Mouse (Mus musculus): ENCODE data around the gene Glrx3.

The Glrx3 gene

DNA sequence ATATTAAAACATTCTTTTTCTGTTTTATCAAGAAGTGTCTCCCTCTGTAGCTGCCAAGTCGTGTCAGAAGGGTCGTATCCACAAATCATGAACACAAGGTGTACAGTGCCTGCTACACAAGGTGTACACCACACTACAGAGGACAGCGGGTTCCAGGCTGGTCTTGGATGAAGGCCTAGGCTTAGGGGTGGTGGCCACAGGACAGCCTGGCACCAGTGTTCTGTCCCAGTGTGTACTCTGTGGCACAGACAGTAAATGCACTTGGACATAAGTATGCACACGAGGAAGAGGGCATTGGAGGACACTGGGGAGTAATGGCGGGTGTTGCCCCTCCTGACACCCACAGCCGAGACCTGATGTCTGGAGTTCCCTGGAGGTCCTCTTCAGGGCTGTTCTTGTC lies 34.7 kb downstream of the Glrx3 start:
- DNase-seq: peak; percentile 77

DNA sequence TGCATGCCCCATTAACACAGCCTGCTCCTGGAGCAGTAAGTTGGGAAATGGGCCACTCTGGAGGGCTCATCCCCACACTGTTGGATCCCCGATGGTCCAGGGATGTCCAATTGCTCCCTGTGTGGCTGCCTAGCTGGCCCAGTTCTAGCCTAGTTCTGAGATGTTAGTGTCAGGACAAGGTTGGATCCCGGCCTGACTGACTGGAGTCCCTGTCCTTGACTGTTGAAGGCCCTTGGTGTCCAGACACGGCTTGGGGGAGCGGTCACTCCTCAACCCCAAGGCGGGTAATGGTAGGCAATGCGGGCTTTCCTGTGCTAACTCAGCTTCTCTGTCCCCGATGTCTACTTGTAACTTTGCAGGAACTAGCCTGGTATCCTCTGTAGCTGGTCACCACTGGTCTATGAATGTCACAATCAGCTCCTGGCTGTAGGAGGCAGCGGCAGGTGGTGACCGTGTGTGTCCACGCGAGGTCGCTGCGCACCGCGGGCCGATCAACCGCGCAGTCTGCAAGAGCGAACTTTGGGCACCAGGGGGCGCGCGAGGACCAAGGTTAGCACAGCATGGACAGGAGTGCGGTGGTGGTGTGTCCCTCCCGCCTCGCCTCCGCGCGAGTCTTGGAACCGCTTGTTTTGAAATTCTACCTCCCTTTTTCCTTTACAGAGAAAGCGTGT lies 40.7 kb downstream of the Glrx3 start:
- DNase-seq: peak; percentile 97

DNA sequence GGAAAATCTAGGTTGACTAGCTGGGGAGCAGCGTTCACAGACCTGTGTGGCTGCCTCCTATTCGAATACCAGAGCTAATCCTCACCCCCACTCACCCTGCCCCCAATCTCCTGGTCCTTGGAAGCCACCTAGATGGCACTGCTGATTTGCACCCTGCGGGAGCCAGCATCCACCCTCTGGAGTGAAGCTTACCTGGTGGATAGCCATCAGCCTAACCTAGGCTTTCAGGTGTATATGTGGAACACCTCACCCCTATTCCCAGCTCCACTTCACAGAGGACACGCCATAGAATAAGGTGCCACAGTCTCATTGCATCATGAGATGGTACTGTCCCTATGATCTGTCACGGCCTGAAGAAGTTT lies 41.2 kb downstream of the Glrx3 start:
- no peak for DNase-seq

DNA sequence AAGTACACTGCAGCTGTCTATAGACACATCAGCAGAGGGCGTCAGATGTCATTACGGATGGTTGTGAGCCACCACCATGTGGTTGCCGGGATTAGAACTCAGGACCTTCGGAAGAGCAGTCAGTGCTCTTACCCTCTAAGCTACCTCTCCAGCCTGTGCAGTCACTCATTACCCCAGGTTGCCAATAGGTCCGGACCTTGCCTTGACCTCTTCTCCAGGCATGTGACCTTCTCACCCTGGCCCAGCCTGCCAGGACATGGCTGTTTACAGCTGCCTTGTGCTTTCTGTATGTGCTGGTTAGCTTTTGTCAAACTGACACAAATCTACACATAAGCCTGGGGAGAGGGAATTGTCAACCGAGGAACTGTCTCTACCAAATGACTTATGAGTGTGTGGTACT lies 43.4 kb downstream of the Glrx3 start:
- peak; percentile 66 for DNase-seq

DNA sequence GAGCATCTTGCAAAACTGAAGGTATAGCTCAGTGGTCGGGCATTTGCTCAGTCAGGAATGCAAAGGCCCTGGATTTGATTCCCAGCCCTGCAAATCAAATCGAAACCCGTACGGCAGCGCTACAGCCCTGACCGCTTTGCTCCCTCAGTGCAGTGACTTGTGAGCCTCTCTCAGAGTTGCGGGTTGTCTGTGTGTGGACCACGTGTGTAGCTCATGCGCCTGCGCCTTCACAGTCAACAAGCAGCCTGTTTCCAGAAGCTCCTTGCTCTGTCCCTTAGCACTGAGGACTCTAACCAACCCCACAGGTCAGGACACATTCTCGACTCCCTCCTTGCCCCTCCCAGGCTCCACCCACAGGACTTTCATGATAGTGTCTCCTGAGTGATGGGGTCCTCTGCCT lies 46.6 kb downstream of the Glrx3 start:
- no peak for DNase-seq

DNA sequence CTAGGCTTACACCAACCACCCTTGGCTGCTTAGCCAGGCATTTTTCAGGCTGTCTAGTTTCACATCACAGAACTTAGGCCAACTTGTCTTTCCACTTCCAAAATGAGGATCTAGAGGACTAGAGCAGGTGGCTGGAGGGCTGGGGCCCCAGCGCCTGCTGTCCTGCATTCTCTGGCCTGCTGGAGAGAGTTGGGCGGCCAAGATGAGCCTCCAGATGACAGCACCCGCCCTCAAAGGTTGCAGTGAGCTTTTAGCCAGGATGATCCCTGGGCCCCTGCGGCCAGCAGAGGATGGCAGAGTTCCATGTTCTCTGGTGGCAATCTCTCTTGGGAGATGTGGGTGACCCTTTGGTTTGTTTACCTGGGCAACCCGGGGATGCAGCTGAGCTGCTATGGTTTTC lies 51.0 kb downstream of the Glrx3 start:
- DNase-seq: no peak

DNA sequence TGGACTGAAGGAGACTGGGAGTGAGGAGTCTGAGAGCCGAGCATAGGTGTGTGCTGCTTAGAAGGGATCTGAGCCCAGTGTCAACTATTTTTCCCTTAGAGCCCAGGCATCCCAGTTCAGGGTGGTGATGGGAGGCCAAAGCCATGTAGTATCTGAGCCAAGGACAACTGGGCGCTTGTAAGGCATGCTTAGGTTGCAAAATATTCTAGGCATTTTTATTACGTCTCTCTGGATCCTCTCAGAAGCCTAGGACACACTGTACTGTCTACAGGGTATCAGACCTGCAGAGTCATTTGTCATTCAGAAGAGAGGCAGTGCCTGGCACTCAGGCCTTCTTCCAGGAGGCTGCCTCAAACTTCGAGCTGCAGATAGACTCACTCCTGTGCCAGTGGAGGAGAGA lies 53.3 kb downstream of the Glrx3 start:
- DNase-seq: no peak

DNA sequence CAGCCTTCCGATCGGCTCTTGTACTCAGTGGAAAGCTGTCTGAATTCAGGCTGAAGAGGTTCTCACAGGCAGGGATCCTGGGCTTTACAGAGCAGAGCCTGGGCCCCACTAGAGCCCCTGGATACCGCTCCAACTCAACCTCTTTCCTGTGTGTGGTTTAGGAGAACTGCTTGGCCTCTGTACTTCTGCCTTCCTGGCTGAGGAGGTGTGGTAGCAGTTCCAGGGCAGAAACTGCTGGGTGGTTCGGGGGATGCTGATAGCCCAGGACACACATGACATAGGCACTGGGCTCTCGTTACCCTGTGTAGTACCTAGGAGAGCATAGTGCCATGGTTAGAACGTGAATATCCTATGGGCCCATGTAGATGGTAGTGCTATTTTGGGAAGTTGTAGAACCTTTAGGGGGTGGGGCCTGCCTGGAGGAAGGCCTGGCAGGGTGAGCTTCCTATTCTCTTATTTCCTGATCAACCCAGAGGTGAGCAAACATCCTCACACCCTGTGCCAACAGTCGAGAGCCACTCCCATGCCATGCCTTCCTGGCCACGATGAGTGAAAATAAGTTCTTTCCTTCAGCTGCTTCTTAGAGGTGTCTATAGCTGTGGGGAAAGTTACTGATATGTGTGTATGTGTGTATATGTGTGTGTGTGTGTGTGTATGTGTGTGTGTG lies 55.0 kb downstream of the Glrx3 start:
- no peak for DNase-seq

DNA sequence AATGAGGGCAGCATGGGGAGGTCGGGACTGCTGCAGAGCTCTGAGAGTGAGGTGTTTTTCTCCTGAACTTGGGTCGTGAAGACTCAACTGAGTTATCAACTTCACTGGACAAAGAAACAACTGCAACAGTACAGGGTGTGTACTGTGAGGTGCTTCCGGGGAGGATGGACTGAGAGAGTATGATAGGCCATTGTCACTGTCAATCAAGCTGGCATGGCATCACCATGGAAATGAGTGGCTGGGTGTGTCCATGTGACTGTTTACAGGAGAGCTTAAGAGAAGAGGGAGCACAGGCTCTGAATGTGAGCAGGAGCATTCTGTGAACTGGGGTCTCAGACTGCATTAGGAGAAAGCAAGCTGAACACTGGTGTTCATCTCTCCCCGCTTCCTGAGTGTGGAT lies 61.3 kb downstream of the Glrx3 start:
- no peak for DNase-seq

DNA sequence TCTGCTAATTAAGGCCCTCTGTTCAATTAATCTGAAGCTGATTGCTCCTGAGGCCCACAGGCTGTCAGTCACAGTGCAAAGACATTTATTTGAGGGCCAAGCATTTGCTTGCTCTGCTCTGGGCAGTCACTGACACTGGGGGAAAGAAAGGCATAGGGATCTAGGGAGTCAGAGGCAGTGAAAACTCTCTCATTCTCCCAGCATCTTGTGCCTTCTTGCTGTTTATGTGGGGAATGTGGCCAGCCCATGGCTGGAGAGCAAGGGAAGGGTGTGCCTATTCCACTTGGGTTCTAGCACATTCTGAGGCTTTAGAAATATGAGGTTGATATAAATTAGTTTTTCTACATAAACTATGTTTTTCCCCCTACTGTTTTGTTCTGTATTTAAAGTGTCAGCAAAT lies 80.2 kb downstream of the Glrx3 start:
- peak; percentile 80 for DNase-seq

DNA sequence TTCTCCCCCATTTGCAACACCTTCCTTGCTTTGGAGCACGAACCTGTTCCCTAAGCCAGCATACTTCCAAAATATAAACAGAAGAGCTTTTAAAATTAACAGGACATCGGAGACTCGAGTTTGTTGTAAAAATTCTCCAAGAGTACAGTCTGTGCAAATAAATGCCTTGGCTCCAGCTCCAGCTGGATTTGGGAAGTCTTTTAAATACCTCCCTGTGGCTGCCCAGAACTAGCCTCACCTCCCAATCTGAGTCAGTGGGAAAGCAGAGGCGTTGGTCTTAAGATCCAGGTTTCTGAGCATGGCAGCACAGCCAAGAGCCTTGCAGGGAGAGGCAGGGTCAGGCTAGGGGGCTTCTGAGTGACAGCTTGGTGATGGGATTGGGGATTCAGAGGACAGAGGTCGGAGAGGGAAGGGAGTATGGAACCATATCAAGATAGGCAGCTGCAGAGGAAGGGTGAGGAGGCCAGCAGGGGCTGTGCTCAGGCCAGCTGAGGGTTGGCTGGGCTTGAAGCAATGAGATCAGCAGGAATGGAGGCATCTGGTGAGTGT lies 80.7 kb downstream of the Glrx3 start:
- peak; percentile 96 for DNase-seq

Data from heart, adult 11 months (tissue).